Mouse (Mus musculus) embryo, embryonic 9.5 days (tissue): ENCODE measurements around the gene Spem2.

Experiments
- DNase-seq: peaks from one replicate; pipeline ENCODE4 v3.0.0-alpha.2; 2017; ENCODE audit errors: extremely low spot score

Gene Spem2

DNA sequence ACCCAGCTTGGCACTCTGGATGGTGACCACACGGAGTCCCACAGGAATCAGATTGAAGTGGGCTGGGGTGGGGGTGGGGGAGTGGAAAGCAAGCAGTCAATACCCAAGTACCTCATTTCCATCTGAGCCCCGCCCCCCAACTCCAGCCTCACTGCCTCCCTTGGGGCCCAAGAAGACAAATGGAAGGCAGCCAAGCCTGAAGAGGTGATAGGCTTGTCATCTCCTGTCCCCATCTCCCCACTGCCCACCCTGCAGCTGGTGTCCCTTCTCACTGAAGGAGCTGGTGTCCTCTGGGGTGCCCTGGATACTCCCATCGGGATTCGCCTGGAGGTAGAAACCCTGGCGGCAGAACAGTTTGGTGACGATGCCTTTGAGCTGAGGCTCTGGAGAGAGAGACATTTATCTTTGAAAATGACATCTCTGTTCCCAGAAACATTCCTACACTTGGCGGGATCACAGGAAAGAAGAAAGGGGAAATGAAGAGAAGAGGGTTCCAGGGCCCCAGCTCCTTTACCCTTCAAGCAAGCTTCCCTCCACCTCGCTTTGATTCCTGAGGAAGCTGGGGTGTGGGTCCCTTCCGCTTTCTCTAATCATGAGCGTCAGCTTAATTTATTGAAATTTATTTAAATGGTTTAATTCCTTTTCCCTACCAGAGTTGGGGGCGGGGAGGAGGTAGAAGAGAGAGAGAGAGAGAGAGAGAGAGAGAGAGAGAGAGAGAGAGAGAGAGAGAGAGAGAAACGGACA is 18.7 kb downstream of the Spem2 start:
- DNase-seq = no peak

GRCm38 (mm10) chr11:69797924-69798323 is 20.3 kb downstream of the Spem2 start:
- no peak for DNase-seq

- no peak for DNase-seq
Measured at GRCm38 (mm10) chr11:69795983-69796435, 22.3 kb downstream of the Spem2 start.

DNA sequence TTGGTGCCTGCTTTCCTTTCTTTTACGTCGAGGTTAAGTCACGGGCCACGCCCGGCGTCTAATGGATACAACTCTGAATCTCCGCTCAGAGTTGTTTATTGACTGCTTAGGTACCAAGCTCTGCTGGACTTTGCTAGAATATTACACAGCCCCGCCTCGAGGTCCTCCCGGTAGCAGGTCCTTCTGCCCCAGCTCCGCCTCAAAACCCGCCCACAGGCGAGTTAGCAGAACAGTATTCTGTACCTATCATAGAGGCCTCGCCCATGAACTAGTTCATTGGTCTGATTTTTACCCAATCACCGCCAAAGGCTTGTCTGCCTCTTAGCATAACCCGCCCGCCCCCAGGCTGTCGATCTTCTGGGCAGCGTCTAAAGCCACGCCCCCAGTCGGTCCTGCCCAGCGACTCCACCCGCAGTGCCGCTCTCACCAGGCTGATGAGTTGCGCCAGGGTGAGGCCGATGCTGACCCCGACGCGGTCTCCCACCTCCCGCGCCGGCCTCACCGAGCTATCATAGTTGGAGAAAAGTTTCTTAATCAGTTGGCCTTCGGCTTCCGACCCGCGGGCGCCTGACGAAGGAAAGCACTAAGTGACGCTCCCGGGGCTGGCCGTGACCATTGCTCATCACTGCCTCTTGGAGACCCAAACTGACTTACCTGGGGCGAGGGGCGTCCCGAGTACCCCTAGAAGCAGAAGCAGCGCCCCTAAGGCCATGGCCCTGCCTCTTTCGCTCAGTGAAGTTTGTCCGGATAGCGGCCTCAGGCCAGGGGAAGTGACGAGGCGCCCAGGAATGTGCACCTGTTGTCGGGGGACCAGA is 22.9 kb downstream of the Spem2 start, which contains the start of gene Chrnb1:
Gene Chrnb1 (minus strand): TSS at position 776 of the 815 bp plus-strand sequence.
- DNase-seq = peak; percentile 87

DNA sequence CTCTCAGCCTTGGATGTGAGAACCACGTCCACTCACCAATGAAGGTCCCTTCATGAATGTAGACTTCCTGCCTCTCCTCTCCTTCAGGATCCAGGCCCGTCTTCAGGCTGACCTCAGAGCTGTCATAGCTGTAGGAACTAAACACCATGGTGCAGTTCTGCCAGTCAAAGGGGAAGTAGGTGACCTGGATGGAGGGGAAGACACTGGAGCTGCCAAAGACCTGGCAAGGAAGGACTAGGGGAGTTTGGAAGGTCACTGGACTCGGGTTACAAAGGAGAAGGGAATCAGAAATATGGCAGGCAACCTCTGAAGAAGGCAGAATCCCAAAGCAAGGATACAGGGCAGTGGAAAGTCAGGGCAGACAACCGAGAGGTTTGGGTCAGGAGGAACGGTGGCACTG is 24.8 kb downstream of the Spem2 start:
- DNase-seq = no peak

- no peak for DNase-seq
Measured at GRCm38 (mm10) chr11:69791420-69791819, 26.8 kb downstream of the Spem2 start.

GRCm38 (mm10) chr11:69789431-69789830 is 28.8 kb downstream of the Spem2 start:
- DNase-seq = no peak

GRCm38 (mm10) chr11:69787306-69787705 is 31.0 kb downstream of the Spem2 start:
- no peak for DNase-seq

- DNase-seq = no peak
Measured at GRCm38 (mm10) chr11:69784793-69785272, 33.4 kb downstream of the Spem2 start.

DNA sequence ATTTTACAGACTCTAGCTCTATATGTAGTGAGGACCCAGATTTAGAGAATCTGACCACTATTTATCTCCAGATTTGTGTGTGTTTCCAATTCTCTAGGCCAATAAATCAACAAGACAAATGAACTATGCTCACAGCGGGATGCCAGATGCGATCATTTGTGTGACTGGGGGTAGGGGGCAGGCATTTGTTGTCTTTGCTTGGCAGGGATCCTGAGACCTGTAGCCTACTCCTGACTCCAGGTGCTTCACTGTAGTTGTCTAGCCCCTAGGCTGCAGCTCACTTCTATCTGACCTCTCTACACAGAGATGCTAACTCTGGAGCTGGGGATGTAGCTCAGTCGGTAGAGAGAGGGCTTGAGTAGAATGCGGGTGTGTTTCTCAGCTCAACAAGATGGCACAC is 36.4 kb downstream of the Spem2 start:
- no peak for DNase-seq

GRCm38 (mm10) chr11:69778985-69779384 is 39.3 kb downstream of the Spem2 start:
- DNase-seq = no peak

DNA sequence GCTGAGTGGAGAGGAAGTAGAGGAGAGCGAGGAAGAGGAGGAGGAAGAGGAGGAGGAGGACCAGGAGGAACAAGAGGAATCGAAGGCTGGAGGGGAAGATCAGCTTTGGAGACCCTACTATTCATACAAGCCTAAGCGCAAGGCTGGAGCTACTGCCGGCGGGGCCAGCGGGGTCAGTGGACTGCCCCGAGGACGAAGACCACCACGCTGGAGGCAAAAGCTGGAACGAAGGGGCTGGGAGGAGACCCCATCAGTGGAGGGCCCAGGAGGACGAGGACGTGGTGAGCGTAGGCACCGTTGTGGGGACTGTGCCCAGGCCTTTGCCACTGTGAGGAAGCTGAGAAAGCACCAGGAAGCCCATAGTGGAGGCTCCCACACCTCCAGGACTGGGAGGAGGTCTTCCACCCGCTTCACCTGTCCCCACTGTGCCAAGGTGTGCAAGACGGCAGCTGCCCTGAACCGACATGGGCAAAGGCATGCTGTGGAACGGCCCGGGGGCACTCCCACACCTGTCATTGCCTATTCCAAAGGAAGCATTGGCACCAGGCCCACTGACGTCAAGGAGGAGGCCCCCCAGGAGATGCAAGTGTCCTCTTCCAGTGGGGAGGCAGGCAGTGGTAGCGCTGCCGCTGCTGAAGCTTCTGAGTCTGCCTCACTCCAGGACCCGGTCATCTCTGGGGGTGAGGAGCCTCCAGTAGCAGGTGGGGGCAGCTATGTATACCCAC is 39.8 kb downstream of the Spem2 start:
- no peak for DNase-seq

- DNase-seq = no peak
Measured at GRCm38 (mm10) chr11:69777504-69778257, 40.6 kb downstream of the Spem2 start.

GRCm38 (mm10) chr11:69776488-69776887 is 41.8 kb downstream of the Spem2 start:
- DNase-seq = no peak

DNA sequence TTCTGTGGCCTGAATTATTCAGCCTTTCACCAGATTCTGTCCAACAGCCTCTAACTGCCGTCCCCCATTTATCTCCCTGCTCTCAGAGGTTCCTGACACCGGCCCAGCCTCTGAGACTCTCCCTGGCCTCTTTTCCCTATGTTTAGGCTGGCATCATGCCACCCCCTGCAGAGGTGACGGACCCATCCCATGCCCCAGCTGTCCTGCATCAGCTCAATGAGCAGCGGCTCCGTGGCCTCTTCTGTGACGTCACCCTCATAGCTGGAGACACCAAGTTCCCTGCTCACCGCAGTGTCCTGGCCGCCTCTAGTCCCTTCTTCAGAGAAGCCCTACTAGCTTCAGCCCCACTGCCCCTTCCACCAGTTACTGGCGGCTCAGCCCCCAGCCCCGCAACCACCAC is 42.5 kb downstream of the Spem2 start:
- DNase-seq = no peak

DNA sequence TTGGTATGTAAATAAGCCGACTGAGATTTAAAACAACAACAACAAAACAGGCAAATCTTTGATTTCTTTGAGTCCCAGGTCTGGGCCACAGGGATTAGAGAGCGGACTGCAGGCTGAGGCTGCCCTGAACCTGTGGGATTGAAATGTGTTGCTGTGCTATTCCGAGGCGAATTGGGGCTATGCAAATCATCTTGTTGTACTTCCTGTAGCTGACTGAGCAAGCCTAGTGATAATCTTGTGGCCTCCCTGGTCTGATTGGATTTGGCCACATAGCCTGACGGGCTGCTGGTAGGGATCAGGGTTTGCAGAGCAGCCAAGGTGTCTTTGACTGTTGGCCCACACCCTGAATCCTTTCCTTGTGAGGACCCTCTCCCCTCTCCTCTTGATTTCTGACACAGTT is 43.3 kb downstream of the Spem2 start:
- DNase-seq = no peak

- DNase-seq = no peak
Measured at GRCm38 (mm10) chr11:69767625-69767909, 50.7 kb downstream of the Spem2 start.

DNA sequence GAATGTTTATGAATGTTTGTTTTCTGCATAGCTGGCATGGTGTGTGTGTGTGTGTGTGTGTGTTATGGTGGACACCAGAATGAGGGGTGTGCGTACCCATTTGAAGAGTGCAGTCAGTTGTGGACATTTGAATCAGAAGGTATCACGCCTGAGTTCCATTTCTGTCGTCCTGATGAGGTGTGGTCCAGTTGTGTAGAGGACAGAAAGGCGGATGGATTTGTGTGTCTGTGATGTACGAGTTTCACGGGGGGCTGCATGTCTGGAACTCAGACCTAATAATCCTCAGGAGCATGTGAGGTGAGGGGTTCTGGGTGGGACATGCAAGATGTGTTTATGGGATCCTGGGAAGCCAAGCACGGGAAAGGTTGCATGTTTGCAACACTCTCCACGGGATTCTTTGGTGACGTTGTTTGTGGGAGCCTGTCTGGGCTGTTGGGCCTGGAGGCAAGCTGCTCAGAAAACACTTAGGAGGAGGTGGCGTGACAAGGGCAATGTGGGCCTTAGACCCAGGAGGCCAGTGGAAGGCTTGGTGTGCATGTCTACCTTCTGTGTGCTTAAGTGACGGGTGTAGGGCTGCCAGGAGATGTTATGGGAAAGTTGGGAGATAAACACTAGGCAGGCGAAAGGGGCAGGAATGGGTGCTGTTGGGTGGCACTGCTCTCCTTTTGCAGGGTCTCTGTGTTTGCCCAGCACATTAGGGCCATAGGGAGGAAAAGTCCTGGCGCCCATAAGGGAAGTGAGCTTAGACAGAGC is 51.2 kb downstream of the Spem2 start:
- no peak for DNase-seq
